Mouse (Mus musculus): ENCODE results near the gene Pcca. TPM values are rescaled to one million over a fixed set of nuclear protein-coding genes. Genes with fewer than 3 reads are reported as not detected.

The Pcca gene
- polyA plus RNA-seq, 1 experiment = 15.6 TPM

DNA sequence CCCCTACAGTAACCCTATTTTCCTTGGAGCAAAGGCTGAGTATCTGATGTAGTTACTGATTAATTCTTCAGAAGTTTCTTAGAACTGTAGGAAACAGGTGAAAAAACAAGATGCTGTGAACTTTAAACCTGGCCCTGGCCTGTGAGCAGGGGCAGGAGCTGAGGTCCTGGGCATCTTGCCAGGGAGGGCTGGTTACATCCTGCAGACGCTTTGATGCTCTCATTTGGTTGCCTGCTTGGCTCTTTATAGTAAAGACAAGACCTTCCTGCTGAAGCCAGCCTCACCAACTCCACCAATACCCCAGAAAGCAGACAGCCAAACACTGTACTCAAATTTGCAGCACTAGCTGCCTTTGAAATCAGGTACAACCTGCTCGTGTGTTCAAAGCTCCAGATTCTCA is 368.0 kb downstream of the Pcca start:
- WGBS = 16% methylated on average over 2 of the region's 2 CpGs
- no peak for DNase-seq (ENCODE audit: low read depth, low spot score)

DNA sequence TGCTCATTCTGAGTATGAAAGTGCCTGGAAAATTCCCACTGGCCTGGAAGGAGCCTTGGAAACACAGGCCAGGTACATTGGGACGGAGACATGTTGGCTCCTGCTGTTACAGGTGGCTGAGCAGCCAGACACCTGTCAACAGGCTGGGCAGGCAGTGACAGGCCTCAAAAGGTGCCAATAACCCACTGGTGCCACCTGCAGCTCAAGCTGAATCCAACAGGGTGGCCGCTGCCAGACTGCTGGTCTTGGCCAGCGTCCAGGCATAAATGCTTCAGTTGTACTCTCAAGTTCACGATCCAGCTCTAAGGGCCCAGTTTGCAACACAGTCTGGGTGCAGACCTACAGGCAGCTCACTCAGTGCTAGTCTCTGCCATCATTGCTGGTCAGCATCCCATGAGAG is 368.8 kb downstream of the Pcca start:
- no peak for DNase-seq (ENCODE audit: low read depth, low spot score)

DNA sequence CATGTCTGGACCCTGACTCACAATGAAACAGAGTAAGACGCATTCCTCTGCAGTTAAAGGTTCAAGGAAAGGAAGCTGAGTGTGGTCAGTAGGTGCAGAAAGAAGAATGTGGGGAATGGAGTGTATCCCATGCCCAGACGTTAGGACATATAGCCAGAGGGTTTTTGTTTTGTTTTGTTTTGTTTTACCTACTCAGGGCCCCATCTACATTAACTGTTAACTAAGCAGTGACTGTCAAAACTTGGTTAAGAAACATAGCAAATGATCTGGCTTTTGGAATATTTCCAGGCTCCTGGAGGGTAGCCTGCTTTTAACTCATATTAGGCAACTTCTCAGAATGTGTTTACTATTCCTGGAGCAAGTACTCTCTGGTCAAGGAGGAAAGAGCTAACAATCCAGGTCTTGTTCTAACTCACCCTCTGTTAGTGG is 369.8 kb downstream of the Pcca start:
- DNase-seq (ENCODE audit: low read depth, low spot score) = no peak
- WGBS = 50% methylated on average over 2 of the region's 2 CpGs

More for the DNA sequence above, 368.8 kb downstream of the Pcca start:
- 16% methylated on average over 4 of the region's 4 CpGs for WGBS

DNA sequence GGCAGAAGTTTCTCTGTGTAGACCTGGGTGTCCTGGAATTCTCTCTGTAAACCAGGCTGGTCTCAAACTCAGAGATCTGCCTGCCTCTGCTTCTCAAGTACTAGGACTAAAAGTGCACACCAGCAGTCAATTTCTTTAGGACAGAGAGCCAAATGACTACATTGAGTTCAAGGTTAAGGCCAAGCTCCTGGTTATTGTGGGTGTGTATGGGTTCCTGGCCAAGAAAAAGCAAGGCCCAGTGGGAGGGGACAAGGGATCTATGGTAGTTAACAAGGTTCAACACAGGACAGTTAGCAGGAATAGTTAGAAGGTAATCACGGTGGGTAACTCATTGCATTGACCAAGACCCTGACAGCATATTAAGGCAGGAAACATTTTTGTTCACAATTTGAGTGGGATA is 370.9 kb downstream of the Pcca start:
- 45% methylated on average over 1 of the region's 1 CpGs for WGBS
- DNase-seq (ENCODE audit: low read depth, low spot score) = no peak

DNA sequence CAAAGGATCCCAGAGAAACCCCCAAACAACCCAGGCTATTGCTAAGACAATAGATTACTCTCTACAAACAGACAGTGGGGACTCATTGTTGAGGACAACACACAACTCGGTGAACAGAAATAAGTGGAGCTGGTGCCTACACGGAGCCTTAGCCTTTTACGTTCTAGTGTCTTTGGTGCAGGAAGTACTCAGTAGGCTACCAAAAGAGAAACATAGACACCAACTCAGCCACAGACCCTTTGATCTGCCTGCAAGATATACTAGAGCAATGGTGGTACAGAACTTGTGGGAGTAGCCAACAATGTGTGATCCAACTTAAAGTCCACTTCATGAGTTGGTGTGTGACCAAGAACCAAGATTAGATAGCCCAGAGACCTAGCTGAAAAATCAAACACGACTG is 374.0 kb downstream of the Pcca start:
- WGBS = 82% methylated on average over 4 of the region's 4 CpGs

DNA sequence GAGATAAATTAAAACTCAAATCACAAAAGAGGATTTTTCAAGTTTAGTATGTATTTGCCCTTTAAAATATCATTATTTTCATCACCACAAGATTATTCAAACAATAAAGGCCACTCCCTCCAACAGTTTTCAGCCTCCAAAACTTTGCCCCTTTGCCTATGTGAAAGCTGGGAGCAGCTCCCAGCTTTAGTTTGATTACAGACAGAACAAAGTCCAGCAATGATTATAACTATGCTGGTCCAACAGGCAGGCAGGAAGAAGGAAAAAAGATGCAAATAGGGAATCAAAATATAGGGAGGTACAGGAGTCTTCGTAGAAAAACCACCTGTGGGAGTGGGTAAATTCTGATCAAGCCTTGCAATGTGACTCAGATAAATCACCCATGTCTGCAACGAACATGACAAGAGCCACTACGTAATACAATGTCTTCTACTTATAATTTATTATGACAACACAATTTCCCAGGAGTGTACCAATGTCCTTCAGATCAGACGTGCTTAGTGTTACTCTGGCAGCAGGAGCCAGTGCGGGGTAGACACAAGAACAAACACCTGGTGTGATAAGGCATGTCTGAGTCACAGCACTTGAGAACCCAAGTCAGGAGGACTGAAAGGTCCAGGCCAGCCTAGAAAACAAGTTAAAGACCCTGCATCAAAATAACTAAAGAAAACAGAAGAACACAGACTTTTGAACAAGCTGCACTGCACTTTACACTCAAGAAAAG is 375.4 kb downstream of the Pcca start:
- peak; percentile 64 for DNase-seq (ENCODE audit: low read depth, low spot score)
- WGBS = 25% methylated on average over 5 of the region's 5 CpGs

More for the DNA sequence above, 374.0 kb downstream of the Pcca start:
- no peak for DNase-seq (ENCODE audit: low read depth, low spot score)

DNA sequence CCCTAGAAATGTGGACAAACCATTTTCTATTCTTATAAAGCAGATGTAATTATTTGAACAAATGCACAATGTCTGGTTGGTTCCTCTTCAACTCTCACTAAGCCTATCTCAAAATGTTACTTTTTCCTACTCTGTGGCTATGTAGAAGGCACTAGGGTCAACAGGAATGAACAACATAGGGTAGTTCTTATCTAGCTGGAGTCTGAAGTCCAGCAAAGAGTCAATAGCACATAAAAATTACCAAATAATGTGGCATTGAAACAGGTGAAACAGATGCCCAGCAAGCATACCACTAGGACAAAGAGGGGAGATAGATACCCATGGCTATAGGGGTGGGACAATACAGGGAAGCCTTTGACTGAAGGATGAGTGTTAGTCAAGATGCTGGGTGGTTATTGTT is 377.1 kb downstream of the Pcca start:
- no peak for DNase-seq (ENCODE audit: low read depth, low spot score)

DNA sequence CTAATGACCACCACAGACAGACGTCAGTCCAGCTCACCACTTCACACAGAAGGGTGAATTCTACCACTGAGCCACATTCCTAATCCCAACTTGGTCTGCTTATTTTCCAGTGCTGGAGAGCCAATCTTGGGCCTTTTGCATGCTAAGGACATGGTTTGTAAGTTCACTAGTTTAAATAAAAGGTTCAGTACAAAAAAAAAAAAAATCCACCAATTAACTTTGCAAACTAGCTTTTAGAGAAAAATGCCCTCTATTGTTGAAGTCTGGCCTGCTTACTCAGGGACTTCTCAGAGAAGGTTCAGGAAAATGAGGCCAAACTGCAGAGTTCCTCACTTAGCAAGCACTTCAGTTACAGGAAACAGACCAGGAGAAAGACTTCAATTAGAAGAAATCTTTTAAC is 378.0 kb downstream of the Pcca start:
- 25% methylated on average over 1 of the region's 1 CpGs for WGBS
- DNase-seq (ENCODE audit: low read depth, low spot score) = no peak

DNA sequence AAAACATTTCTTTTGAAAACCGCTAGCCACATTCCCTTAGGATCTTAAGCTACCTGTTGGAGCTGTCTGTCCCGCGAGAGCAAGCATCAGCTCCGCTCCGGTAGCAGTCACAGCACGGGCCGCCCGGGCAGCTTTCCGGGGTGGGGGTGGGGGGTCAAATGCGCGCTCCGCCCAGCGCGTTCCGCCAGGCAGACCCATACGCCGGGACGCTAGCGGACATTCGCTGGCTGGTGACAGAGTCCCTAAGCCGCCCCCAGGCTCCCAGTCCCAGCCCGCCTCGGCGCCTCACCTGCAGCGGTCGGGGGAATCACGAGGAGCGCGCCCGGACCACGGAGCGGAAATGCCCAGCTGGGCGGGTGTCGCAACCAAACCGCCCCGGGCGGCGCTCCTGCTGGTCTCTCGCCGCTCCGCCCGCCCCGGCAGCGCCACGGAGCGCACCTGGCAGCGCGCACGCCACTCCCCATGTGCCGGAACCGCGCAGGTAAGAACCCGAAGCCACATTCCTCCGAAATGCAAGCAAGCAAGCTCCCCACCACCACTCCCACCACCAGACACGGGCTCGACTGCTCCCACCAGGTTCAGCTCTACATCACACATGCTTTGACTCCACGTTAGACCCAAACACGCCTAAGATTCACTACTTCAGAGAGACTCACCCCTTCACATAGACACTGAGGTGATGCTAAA is 378.8 kb downstream of the Pcca start:
- WGBS = under 1% methylated on average over 57 of the region's 58 CpGs
- DNase-seq (ENCODE audit: low read depth, low spot score) = no peak

DNA sequence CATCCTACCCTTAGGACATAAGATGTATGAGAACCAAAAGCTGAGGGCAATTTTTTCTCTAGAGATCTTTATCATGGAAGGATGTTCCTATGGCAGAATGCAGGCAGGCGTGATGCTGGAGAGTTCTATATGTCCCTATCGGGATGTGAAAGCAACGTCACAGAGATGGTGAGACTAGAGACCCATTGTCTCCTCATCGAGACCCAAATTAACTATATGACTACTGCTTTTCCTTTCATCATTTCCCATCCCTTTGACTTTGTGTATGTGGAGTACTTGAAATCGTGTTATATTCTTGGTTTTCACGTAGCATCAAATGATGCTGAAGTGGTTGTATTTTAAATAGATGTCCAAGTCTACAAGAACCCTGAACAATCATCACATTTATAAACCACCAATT is 379.5 kb downstream of the Pcca start, which contains the start of gene Ggact:
Gene Ggact, minus strand, starts transcription at position 101 of the 400 bp plus-strand sequence.
- DNase-seq (ENCODE audit: low read depth, low spot score) = no peak
- 77% methylated on average over 6 of the region's 6 CpGs for WGBS

DNA sequence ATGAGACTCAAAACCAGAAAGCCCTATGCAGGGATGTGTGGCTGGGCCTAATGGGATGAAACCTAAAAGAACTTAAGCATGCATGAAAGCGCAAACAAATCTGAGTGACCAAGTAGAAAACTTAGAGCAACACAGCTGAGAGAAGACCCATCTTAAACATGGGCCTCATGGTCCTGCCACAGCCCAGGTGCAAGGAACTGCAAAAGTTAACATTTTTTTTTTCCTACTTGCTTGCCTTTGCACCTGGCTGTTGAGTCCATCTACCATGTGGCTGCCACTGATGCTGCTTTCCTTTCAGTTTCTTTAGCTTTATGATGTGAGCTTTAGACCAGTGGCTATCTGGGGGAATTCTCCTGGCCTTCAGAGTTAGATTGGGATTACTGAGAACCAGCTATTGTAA is 383.6 kb downstream of the Pcca start:
- 100% methylated on average over 1 of the region's 1 CpGs for WGBS
- DNase-seq (ENCODE audit: low read depth, low spot score) = no peak

DNA sequence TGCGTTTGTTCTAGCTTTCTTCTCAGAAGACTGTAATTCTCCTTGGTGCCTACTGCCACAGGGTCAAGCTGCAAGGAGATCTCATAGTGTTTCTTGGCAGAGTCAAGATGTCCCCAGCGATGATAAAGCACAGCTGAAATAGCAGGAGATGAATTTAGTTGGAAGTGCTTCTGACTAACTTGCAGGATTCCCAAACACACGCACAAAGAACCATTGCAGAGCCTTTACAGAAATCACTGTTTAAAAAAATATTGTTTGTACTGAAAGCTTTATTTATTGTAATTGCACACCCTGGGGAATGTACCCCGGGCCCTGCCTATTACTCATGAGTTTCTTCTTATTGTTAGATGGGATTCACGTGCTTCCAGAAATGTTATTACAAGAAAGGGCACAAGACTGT is 385.9 kb downstream of the Pcca start:
- no peak for DNase-seq (ENCODE audit: low read depth, low spot score)
- WGBS = 74% methylated on average over 5 of the region's 5 CpGs

DNA sequence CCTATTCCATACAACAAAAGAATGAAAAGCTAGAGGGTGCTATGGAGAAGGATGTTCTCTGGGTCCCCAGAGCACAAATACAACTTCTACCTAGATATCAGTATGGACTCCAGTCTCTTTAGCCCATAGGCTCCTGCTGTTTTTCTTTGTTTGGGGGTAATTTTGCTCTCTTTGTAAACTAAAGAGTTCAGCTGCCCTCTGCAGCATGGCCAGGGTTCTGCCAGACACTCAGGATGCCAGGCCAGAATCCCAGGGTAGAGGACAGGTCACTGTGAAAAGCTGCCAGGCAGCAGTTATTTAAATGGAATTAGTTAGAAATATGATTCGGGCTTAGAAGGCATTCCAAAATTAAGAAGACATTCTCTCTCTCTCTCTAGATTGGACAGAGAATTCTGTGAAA is 402.3 kb downstream of the Pcca start:
- 94% methylated on average over 1 of the region's 1 CpGs for WGBS
- no peak for DNase-seq (ENCODE audit: low read depth, low spot score)

Other genes starting within 250 kb of the Pcca start
- gene Gm5089, start 83.2 kb upstream of the Pcca start, polyA plus RNA-seq (2012; rRNA removed) = 0.07 TPM in 1 of 2 replicates, not detected in the other
- gene Zic5, start 68.6 kb upstream of the Pcca start, polyA plus RNA-seq (2012; rRNA removed) = not detected in 2 replicates
- gene Zic2, start 58.9 kb upstream of the Pcca start, polyA plus RNA-seq (2012; rRNA removed) = not detected in 2 replicates
- not detected in 2 replicates for gene Gm10837, start 43.7 kb upstream of the Pcca start, polyA plus RNA-seq (2012; rRNA removed)